Mouse (Mus musculus): Measurements from ENCODE around the gene Mt2.
A peak's percentile ranks its signal among the peaks of the same experiment; 100 is the strongest.

Gene Mt2

DNA sequence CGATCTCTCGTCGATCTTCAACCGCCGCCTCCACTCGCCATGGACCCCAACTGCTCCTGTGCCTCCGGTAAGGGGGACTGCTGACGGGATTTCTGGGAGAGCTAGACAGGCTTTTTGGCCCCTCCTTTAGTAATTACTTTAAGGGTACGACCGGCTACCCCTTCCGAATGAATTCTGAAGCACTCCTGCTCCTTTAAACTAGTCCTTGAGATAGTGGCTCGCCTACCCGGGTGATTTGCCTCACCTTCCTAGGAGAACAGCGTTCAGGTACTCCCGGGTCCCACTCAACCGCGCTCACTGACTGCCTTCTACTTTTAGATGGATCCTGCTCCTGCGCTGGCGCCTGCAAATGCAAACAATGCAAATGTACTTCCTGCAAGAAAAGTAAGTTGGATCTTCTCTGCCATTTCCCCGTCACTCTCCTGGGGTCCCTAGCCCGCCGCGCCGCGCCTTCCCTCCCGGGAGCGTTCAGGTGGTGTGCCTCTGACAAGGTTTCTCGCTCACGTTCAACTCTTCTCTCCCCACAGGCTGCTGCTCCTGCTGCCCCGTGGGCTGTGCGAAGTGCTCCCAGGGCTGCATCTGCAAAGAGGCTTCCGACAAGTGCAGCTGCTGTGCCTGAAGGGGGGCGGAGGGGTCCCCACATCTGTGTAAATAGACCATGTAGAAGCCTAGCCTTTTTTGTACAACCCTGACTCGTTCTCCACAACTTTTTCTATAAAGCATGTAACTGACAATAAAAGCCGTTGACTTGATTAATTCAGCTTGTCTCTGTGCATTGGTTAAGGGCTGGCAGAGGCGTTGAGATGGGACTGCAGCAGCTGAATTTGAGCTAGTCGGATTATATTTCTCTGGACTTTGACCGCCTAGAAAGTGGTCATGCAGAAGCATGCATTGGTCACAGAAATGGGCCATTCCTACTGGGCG is 607 bp downstream of the Mt2 start:
- DNase-seq, result peak in 1 of 2 experiments; percentile 32

DNA sequence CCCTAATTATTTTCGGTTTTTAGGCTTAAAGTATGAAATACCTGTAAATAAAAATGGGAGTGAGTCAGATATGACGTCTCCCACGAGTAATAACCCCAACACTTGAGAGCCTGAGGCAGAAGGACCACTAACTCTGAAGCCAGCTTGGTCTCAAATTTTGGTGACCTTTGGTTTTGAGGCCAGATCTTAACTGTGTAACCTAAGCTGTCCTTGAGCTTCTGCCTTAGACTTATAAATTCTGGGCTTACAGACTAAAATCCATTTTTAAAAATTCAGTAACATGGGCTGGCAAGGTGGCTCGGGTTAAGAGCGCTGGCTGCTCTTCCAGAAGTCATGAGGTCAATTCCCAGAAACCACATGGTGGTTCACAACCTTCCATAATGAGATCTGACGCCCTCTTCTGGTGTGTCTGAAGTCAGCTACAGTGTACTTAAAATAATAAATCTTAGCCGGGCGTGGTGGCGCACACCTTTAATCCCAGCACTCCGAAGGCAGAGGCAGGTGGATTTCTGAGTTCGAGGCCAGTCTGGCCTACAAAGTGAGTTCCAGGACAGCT is 1.5 kb downstream of the Mt2 start:
- no peak for DNase-seq

DNA sequence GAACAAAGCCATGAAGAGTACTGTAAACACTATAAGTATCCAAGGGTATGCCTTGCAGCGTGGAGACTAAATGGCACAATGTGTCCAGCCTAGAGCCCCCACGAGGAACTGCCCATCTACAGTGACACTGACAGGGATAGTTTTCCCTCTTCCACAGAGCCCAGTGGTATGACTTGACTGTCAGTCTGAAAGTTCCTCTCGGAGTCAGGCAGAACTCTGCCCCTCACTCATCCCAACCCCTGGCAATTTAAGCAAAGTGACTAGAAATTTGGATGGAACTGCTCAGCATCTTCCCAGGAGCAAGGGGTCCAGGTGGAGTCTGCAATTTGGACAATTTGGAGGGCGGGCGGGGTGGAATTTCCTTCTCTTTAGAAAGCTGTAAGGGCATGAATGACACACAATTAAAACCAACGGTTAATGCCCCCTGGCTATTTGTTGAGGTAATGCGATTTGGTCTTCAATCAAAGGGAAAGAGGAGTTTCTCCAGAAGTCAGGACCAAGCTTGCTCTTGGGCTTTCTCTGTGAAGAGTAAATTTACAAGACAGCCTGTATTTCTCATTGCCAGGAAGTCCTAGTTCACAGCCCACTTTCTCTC is 2.3 kb downstream of the Mt2 start:
- no peak for DNase-seq

DNA sequence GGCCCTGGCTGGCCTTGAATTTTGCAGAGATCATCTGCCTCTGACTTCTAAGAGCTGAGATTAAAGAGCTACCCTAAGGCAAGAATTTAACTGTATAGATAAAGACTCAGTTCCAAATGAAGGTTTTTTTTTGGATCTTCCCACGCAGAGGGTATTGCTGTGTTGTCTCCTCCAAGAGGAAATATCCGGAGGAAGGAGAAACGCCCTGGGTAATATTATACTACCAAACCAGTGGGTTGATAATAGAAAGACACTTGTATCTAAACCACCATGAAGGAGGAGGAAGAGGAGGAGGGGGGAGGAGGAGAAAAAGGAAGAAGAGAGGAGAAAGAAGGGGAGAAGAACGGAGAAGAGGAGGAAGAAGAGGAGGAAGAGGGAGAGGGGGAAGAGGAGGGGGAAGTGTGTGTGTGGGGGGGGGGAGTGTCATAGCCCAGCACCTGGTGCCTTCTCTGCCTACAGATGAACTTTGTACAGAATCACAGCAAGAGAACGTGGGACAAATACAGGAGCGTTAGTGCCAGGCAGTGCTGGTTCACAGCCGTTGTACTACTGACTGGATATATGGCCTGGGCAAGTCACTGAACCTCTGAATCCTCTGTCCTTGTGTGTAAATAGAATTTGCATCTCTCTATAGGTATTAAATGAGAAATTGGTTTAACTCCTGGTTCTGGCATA is 5.4 kb downstream of the Mt2 start:
- DNase-seq, result no peak

DNA sequence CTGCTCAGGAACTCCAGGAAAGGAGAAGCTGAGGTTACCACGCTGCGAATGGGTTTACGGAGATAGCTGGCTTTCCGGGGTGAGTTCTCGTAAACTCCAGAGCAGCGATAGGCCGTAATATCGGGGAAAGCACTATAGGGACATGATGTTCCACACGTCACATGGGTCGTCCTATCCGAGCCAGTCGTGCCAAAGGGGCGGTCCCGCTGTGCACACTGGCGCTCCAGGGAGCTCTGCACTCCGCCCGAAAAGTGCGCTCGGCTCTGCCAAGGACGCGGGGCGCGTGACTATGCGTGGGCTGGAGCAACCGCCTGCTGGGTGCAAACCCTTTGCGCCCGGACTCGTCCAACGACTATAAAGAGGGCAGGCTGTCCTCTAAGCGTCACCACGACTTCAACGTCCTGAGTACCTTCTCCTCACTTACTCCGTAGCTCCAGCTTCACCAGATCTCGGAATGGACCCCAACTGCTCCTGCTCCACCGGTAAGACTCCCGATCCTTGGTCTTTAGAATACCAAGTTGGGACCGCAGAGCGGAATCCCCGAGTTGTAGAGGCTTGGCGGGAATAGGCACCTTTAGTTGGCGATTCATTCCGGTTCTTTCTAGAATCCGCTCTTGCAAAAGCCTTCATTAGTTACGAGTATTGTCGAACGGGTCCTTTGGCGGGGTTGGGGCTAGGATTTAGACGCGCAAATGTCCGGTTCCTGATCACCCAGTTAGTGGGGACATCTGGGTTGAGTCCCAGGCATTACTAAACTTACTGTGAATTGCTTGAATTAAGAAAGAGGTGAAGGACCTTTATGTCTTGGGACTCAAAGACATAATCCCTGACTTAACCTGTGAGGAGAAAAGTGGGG is 6.6 kb downstream of the Mt2 start, which contains the start of gene Mt1:
Gene Mt1 (plus strand): TSS at position 226 of the 856 bp plus-strand sequence.
- peak; percentile 83 to 87 for DNase-seq

DNA sequence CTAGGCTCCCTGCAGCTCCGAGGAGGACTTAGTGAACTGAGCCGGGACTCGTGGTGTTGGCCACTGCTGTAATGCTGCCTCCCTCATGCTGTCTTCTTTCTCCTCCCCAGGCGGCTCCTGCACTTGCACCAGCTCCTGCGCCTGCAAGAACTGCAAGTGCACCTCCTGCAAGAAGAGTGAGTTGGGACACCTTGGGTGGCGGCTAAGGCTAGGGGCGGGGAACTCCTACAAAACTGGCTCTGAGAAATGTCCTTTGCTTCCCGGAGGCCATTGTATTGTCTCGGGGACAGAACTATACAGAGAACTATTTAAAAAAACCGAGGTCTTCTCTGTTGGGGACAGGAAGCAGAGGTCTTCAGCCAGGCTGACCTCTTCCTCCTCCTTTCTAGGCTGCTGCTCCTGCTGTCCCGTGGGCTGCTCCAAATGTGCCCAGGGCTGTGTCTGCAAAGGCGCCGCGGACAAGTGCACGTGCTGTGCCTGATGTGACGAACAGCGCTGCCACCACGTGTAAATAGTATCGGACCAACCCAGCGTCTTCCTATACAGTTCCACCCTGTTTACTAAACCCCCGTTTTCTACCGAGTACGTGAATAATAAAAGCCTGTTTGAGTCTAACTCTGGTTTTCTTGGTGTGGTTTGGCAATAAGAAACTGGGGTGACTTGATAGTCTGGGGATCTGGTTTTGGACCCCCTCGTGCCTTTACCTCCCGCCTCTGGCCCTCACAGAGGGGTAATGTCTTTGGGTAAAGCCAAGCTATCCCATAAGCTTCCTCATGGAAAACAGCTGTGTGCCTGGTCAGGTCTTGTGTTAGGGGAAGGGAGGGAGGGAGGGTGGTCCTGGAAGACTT is 7.5 kb downstream of the Mt2 start:
- DNase-seq, result peak in 1 of 2 experiments; percentile 34

DNA sequence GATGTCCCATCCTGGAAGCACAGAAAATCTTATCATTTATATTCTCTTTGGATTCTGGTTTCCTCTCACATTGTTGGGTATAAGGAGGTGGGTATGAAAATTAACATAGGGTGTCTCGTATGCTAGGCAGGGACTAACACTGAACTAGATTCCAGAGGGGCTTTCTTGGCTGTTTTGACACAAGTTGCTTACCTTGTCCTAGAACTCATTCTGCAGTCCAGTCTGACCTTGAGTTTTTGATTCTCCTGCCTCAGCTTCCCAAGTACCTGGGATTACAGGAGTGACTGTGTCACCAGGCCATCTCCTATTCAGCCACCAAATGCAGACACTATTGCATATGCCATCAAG is 8.1 kb downstream of the Mt2 start:
- DNase-seq, result no peak

DNA sequence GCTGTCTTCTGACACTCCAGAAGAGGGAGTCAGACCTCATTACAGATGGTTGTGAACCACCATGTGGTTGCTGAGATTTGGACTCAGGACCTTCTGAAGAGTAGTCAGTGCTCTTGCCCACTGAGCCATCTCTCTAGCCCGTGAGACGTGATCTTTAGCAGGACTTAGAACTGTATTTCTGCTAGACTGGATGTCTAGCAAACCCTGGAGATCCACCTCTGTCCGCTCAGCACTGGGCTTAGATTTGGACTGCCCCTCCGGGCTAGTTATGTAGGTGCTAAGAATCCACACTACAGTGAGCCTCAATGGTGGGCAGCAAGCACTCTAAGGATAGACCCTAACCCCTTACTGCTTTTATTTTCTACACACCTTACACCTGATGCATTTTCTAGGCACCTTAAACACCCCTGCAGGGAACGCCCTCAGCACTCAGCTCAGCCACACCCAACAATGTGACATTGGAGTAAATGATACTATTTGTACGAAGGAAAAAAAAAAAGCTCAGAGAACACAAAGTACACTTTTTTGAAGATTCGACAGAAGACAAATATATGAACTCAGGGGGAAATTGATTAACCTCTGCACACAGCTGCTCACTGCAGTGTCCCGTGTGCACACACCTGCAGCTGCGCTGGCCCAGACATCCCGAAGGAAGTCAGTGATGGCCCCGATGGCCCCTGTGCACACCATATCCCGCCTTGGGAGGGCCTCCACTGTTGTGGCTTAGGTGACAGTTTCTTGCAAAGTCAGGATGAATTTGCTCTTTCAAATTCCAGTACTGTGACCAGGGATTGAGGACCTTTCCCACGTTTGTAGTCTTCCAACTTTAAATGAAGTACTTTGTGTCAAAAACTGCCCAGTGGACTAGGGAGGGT is 9.8 kb downstream of the Mt2 start:
- DNase-seq, result no peak

DNA sequence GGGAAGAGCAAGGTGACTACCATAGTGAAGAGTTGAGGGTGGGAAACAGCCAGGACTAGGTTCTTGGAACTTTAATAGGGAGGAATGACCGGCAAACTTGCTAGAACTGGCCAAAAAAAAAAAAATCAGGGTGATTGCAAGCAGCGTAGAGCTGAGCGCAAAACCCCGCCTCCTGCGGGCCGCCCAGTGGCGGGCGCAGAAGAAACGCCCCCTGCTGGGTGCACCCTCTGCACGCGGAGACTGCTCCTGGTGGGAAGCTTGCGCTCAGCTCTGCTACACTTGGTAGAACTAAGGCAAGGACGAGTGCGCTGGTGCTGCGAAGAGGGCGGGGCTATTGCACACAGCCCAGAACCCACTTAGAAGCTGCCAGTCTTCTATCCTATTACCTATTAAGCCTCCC is 10.7 kb downstream of the Mt2 start:
- peak in 1 of 2 experiments; percentile 59 for DNase-seq

DNA sequence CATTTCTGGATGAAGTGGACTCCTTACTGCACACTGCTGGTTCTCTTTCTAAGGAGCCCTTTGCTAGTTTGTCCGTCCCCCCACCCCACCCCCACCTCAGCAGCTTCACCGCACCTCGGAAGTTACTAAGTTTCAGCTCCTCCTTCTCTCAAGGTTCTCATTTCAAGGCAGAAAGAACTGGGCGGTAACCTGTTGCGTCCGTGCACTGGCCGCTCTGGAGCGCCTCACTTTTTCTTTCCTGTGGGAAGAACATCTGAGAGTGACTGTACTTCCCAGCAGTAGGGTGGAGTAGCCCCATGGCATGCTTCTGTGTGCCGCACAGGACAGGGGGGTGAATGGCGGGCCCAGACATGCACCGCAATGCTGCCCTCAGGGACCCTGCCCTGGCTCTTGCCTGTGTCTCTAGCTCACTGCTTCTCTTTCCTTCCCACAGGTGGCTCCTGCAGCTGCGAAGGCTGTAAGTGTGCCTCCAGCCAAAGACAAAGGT is 11.9 kb downstream of the Mt2 start:
- no peak for DNase-seq

DNA sequence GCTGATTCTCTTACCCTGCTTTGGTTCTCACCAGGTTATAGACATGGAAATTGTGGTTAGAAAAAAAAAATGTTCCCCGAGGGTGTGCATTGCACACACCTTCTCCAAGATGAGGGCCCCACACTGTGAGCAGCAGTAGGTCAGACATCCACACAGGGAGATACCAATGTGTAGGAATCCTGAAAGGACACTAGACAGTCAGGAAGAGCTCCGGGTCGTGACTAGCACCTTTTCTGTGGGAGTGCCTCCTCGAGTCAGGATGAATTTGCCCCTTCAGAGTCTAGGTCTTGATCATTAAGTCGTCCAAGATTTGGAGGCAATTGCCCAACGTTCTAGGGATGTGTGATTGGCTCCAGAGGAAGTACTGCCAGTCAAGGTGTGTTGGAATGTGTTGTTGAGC is 13.3 kb downstream of the Mt2 start:
- DNase-seq, result no peak

DNA sequence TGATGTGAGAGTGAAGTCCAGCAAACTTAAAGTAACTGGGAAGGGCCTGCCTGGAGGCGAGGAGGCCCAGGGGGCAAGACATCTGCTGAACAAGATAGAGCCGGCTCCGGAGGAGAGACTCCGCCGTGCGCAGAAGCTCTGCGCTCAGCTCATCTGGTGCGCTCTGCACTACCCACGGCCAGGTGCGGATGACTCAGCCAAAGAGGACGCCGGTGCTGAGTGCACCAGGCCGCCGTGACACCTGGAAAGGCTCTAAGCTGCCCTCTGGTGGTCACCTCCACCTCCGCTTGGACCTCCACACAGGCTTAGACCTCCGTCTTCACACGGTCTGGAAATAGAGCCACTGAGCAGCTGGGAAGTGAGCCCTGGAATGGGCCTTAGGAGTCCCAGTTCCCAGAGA is 14.1 kb downstream of the Mt2 start:
- DNase-seq, result peak; percentile 79 to 90

DNA sequence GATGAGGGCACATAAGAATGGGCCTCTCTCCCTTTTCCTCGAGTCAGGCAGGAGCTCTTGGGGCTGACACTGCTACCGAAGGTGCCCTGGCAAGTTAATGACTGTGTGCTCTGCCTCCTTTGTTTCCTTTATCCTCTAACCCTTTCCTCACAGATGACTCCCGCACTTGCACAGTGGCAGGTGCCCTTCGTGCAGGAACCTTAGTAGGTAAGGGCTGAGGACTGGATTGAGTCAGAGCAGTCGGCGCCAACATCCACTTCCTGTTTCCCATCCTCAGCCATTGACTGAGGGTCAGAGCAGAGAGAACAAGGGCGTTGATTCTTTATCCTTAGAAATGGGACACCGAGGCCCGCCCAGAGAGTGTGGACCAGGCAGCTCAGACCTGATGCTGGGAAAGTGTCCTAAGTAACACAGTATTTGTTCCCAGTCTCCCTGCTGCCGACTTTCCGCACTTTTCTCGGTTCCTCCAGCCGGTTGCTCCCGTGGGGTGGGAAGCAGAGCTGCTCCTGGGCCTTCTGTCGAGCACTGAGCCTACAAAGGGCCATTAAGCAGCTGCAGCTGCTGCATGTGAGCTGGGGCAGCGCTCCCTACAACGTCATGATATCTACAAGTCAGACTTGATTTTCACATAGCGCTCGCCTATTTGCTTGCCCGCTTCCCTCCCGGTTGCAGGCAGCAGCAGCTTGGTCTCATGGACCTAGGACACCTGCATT is 15.0 kb downstream of the Mt2 start:
- DNase-seq, result no peak

DNA sequence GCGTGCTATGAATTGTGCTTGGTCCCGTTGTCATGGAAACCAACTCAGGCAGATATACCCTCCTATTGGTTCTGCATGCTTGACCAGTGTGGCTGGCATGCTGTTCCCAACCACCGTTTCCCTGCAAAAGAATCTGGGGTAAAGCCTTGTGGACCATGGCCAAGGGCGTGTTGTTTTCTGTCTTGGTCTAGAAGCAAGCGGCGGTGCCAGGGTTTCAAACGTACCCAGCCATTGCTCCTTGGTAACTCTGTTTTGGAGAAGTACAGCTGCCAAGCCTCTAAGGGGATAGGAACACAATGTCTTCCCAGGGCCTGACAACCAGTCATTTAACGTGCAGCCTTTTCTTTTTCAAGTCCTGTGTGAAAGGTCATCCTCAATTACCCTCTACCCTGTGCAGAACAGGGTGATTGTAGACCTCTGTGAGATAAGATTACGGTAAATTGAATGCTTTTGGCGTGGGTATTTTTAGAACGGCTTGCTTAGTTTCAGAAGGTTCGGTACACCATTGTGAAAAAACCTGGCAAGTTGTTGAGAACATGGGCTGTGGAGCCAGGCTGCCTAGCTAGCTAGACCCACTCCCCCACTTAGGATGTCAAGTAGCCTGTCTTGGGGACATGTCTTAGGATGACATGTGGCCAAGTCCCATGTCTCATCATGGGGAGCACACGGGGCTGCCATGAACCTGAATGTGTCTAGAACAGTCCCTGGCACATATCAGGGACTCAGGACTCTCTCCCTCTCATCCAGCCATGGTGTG is 17.0 kb downstream of the Mt2 start:
- peak in 1 of 2 experiments; percentile 32 for DNase-seq

DNA sequence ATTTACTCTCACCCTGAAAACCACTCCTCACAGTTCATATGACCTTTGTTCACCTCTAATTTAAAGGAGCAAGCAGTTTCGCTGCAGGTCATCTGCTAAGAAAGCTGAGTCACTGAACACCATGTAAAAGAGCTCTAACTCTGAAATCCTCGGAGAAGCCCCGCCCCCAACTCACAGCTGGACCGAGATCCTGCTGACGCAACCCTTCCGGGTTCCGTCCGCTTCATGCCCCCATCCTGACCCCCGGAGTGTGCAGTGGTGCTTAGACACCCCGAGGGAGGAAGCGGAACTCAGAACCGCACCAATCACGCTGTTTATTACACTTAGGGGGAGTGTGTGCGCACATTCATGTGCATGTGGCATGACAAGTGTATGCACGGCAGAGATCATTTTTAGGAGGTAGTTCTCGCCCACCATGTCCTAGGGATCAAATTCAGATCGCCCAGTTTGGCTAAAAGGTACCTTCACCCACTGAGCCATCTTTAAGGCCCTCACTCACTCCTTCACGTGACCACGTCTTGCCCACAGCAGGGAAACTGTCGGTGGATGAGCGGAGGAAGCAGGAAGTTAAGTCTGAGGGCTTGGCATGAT is 18.7 kb downstream of the Mt2 start:
- no peak for DNase-seq

DNA sequence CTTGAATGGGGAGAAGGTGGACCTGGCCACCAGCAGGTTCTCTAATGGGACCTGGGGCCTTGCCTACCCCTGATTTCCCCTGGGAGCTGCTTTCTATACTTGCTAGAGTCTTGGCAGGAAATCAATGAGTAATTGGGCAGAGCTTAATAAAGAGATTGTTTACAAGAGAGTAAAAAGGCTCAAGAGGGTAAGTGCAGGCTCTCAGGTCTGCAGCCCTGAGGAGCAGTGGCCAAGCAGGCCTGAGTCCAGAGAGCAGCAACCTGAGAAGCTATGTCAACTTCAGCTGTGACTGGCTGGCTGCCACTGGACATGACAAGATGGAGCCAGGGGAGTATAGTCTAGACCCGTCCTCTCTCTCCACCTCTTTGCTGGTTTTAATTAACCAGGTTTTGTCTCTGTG is 20.5 kb downstream of the Mt2 start:
- no peak for DNase-seq

DNA sequence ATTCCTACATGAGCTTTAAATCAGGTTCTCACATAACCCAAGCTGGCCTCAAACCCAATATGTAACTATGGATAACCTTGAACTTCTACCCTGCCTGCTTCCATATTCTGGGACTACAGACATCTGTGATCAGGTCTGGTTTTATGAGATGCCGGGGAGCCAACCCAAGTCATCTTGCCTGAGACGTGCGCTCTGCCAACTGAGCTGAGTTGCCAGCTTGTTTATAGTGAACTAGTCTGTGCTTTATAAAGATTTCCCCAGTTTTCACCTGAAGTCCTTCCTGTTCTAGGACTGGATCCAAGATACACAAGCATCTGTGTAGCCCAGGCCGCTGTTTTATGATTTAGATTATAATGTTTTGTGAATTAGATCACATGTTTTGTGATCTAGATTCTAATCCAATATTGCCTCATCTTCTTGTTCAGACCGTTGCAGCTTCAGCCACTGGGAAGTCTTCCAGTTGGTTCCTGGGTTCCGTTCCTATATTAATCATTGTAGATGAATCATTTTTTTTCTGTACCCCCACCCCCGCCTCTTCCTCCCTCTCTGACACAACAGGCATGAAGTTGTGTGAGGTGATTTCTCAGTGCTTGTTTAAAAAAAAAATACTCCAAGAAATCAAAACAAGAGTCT is 22.2 kb downstream of the Mt2 start:
- DNase-seq, result no peak

Measured in cerebellum, postnatal 25 days (tissue).